Mouse (Mus musculus) cortical plate, adult 2 months (tissue): ENCODE measurements around the gene Nkiras2.

Source experiments
- CTCF ChIP-seq: fragments of 200-500 bp; IDR thresholded peaks from 2 replicates; pipeline ENCODE4 v1.5.1; 2011; ENCODE audit warnings: mild to moderate bottlenecking, control low read depth, low read length; ENCODE audit not compliant: insufficient read depth; ENCODE audit errors: extremely low read depth
- POLR2A ChIP-seq: fragments of 200-500 bp; IDR thresholded peaks from 2 replicates; pipeline ENCODE4 v1.6.1; 2011; ENCODE audit warnings: mild to moderate bottlenecking, low read length, control low read depth; ENCODE audit not compliant: insufficient read depth; ENCODE audit errors: extremely low read depth

- TF ChIP-seq CTCF, result no peak
- no peak for TF ChIP-seq POLR2A
Measured at GRCm38 (mm10) chr11:100643612-100644575, 24.9 kb downstream of the Nkiras2 start.
